Comparison of ENCODE assay signal across 9 mouse cellular contexts in the genomic region with DNA sequence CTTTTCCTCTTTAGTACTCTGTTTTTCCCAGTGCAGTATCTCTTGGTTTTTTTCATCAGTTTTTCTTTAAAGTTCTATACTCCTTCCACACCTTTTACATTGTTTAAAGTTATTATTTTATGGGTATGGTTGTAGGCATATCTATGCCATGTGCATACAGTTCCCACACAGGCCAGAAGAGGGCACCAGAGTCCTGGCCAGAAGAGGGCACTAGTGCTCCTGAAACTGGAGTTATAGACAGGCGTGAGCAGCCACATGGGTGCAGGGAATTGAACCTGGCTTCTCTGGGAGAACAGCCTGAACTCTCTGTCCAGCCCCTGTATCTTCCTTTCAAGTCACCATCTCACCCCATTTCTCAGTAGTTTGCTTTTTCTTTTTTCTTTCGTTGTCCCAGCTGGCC. TPM values are rescaled to one million over a fixed set of nuclear protein-coding genes. Genes with fewer than 3 reads are reported as not detected.
DNase-seq lines count a peak whose midpoint lies in the region; ATAC-seq and TF ChIP-seq lines count a peak whose summit lies in the region.
"Had no signal": no experiment of that assay in that cellular context is flagged by ENCODE, and none has a peak within 500 bp of the region (broad histone marks: within the 10 kb centered on the region; RNA-seq: fewer than 3 reads in every experiment).

No protein-coding gene starts in this region.

- no peaks in the 10 kb centered on the region for H3K27me3 ChIP-seq in hindbrain, embryonic 14.5 days (ENCODE audit: control insufficient read depth, insufficient read depth, low read length)
- H3K27me3 ChIP-seq in hindbrain, embryonic 16.5 days (replicated peaks; ENCODE audit: control insufficient read depth, insufficient read depth, low read length), result no peaks in the 10 kb centered on the region
- H3K27me3 ChIP-seq in thymus, adult 2 months (ENCODE audit: control insufficient read depth, insufficient read depth, low read length), result no peaks in the 10 kb centered on the region

- peak; percentile 57 for DNase-seq in hindbrain, embryonic 14.5 days (ENCODE audit: low spot score)
- peak; percentile 87 to 88 for DNase-seq in B cell, adult 2 months
- peak; percentile 72 for DNase-seq in T-cell, adult 2 months (ENCODE audit: low spot score)
- peak; percentile 80 for DNase-seq in embryo, embryonic 10 days (ENCODE audit: low spot score)
- peak; percentile 55 to 85 for DNase-seq in kidney, adult 8-10 months
- peak; percentile 77 for DNase-seq in lung, postnatal 25 days (ENCODE audit: low spot score)
- DNase-seq in thymus, adult 2 months, result peak; percentile 84

- no peak overlapping the region for H3K4me3 ChIP-seq in hindbrain, embryonic 14.5 days (replicated peaks; ENCODE audit: low read length)
- no peak overlapping the region for H3K4me3 ChIP-seq in hindbrain, embryonic 16.5 days (ENCODE audit: low read length)
- no peak overlapping the region for H3K4me3 ChIP-seq in thymus, adult 2 months (ENCODE audit: control insufficient read depth, insufficient read depth, low read length)

- no peak overlapping the region for H3K4me2 ChIP-seq in hindbrain, embryonic 14.5 days (replicated peaks)
- H3K4me2 ChIP-seq in hindbrain, embryonic 16.5 days (ENCODE audit: low read length), result no peak overlapping the region

- peak; percentile 59; the same call in 1 of the 2 replicates for TF ChIP-seq CTCF in thymus, adult 2 months (IDR thresholded peaks at IDR 0.05; ENCODE audit: borderline replicate concordance, control insufficient read depth, extremely low read depth, insufficient read depth, low read length, poor library complexity)

- ATAC-seq in hindbrain, embryonic 14.5 days (ENCODE audit: low FRiP score), result no peak
- no peak for ATAC-seq in hindbrain, embryonic 16.5 days

- 37% methylated on average over 2 of the region's 2 CpGs for WGBS in hindbrain, embryonic 14.5 days
- 34% methylated on average over 2 of the region's 2 CpGs for WGBS in hindbrain, embryonic 16.5 days
- 35% methylated on average over 2 of the region's 2 CpGs for WGBS in thymus, adult 2 months

- H3K27ac ChIP-seq in hindbrain, embryonic 14.5 days, result no peak overlapping the region
- no peak overlapping the region for H3K27ac ChIP-seq in hindbrain, embryonic 16.5 days (ENCODE audit: low read depth, low read length)
- H3K27ac ChIP-seq in thymus, adult 2 months (ENCODE audit: control insufficient read depth, insufficient read depth, low read length), result no peak overlapping the region

- H3K4me1 ChIP-seq in hindbrain, embryonic 14.5 days (replicated peaks; ENCODE audit: control insufficient read depth, insufficient read depth, low read length), result no peaks in the 10 kb centered on the region
- no peaks in the 10 kb centered on the region; the same call in 1 of the 2 replicates for H3K4me1 ChIP-seq in hindbrain, embryonic 16.5 days (ENCODE audit: control insufficient read depth, insufficient read depth, low read depth, low read length)
- peaks cover 2% of the 10 kb centered on the region for H3K4me1 ChIP-seq in thymus, adult 2 months (replicated peaks; ENCODE audit: control insufficient read depth, insufficient read depth, low read length)

- no peak for TF ChIP-seq POLR2A in thymus, adult 2 months (IDR thresholded peaks at IDR 0.05; ENCODE audit: control insufficient read depth, extremely low read depth, insufficient read depth, low read length, poor library complexity)

- no peaks in the 10 kb centered on the region for H3K36me3 ChIP-seq in hindbrain, embryonic 14.5 days (replicated peaks; ENCODE audit: control insufficient read depth, insufficient read depth)
- H3K36me3 ChIP-seq in hindbrain, embryonic 16.5 days (ENCODE audit: control insufficient read depth, insufficient read depth, low read length), result no peaks in the 10 kb centered on the region
- H3K36me3 ChIP-seq in thymus, adult 2 months (ENCODE audit: control insufficient read depth, insufficient read depth, low read length), result no peaks in the 10 kb centered on the region

- no peak overlapping the region for H3K9ac ChIP-seq in hindbrain, embryonic 14.5 days
- no peak overlapping the region for H3K9ac ChIP-seq in hindbrain, embryonic 16.5 days (ENCODE audit: low read depth, low read length)

- H3K9me3 ChIP-seq in hindbrain, embryonic 14.5 days (ENCODE audit: control insufficient read depth, low read length), result no peaks in the 10 kb centered on the region
- H3K9me3 ChIP-seq in hindbrain, embryonic 16.5 days (ENCODE audit: control insufficient read depth, low read length), result no peaks in the 10 kb centered on the region

RNA-seq across cellular contexts. Expression of a gene that starts 12.9 kb away (rescaled TPM):
- 0.74 and 0.82 TPM in 2 replicates for polyA plus RNA-seq in hindbrain, embryonic 14.5 days (2014; fragmentation: Nextera tagmentation; extraction: Ambion mirVana)
- polyA plus RNA-seq in hindbrain, embryonic 16.5 days (2015; fragmentation: Nextera tagmentation; extraction: Ambion mirVana), result 1.1 and 2.4 TPM in 2 replicates
- 1.0 and 1.1 TPM in 2 replicates for polyA plus RNA-seq in thymus, adult 2 months (2012; rRNA removed)

RNA-seq across cellular contexts. Expression of a gene that starts 16.6 kb away (rescaled TPM):
- 23.3 and 23.6 TPM in 2 replicates for polyA plus RNA-seq in hindbrain, embryonic 14.5 days (2014; fragmentation: Nextera tagmentation; extraction: Ambion mirVana)
- 35.2 and 39.3 TPM in 2 replicates for polyA plus RNA-seq in hindbrain, embryonic 16.5 days (2015; fragmentation: Nextera tagmentation; extraction: Ambion mirVana)
- polyA plus RNA-seq in thymus, adult 2 months (2012; rRNA removed), result 4.4 and 5.9 TPM in 2 replicates

RNA-seq across cellular contexts. Expression of a gene that starts 23.4 kb away (rescaled TPM):
- 3.6 and 4.2 TPM in 2 replicates for polyA plus RNA-seq in hindbrain, embryonic 14.5 days (2014; fragmentation: Nextera tagmentation; extraction: Ambion mirVana)
- 3.2 and 4.2 TPM in 2 replicates for polyA plus RNA-seq in hindbrain, embryonic 16.5 days (2015; fragmentation: Nextera tagmentation; extraction: Ambion mirVana)
- polyA plus RNA-seq in thymus, adult 2 months (2012; rRNA removed), result 40.2 and 51.2 TPM in 2 replicates

RNA-seq across cellular contexts. Expression of a gene that starts 25.8 kb away (rescaled TPM):
- polyA plus RNA-seq in hindbrain, embryonic 14.5 days (2014; fragmentation: Nextera tagmentation; extraction: Ambion mirVana), result 0.21 TPM in 1 of 2 replicates, not detected in the other
- 0.14 TPM in 1 of 2 replicates, not detected in the other for polyA plus RNA-seq in hindbrain, embryonic 16.5 days (2015; fragmentation: Nextera tagmentation; extraction: Ambion mirVana)
- polyA plus RNA-seq in thymus, adult 2 months (2012; rRNA removed), result 1.5 and 5.4 TPM in 2 replicates
- polyA plus RNA-seq: liver, embryonic 16.5 days had no signal

RNA-seq across cellular contexts. Expression of a gene that starts 32.1 kb away (rescaled TPM):
- polyA plus RNA-seq in hindbrain, embryonic 14.5 days (2014; fragmentation: Nextera tagmentation; extraction: Ambion mirVana), result 0.25 and 0.43 TPM in 2 replicates
- 0.48 and 0.52 TPM in 2 replicates for polyA plus RNA-seq in hindbrain, embryonic 16.5 days (2015; fragmentation: Nextera tagmentation; extraction: Ambion mirVana)
- polyA plus RNA-seq in thymus, adult 2 months (2012; rRNA removed), result 0.15 and 0.17 TPM in 2 replicates
- polyA plus RNA-seq: liver, embryonic 16.5 days had no signal
